Mouse (Mus musculus) CH12.LX (cell line): ENCODE measurements around the gene Msmp. TPM values are rescaled to one million over a fixed set of nuclear protein-coding genes. Genes with fewer than 3 reads are reported as not detected.

Experiments
- DNase-seq: peaks from one replicate; pipeline ENCODE4 v3.0.0-alpha.2; 2013; ENCODE audit errors: extremely low read depth
- H3K27ac ChIP-seq: 2 replicates; pipeline ENCODE4 v1.5.1; 2012; ENCODE audit warnings: low read depth, mild to moderate bottlenecking, control low read depth, moderate library complexity; ENCODE audit not compliant: insufficient read depth
- H3K27me3 ChIP-seq: replicated peaks from 2 replicates; pipeline ENCODE3; 2012; ENCODE audit warnings: inconsistent platforms
- H3K36me3 ChIP-seq, 2 experiments: replicated peaks in 1 of 2; 2 replicates each; pipeline versions ENCODE3 to v1.6.1; 2012; ENCODE audit warnings: inconsistent platforms in 1 of 2, low read length in 1 of 2, mild to moderate bottlenecking in 1 of 2, mixed read lengths in 1 of 2, moderate library complexity in 1 of 2; ENCODE audit not compliant: control insufficient read depth in 1 of 2, insufficient read depth in 1 of 2
- H3K4me1 ChIP-seq, 2 experiments: 2 replicates each; pipeline ENCODE4 v1.6.1; 2012; ENCODE audit warnings: inconsistent platforms in 1 of 2, moderate library complexity in 1 of 2; ENCODE audit not compliant: insufficient read depth in 2 of 2, control insufficient read depth in 1 of 2
- H3K4me2 ChIP-seq: 2 replicates; pipeline ENCODE4 v1.6.1; 2012; ENCODE audit warnings: low read depth, mild to moderate bottlenecking, control low read depth; ENCODE audit not compliant: poor library complexity, insufficient read depth, severe bottlenecking
- H3K4me3 ChIP-seq, 3 experiments: fragments of 150-350 bp in 1 of 3; sonication (generic) in 1 of 3; replicated peaks in 1 of 3; 2 replicates each; pipeline versions ENCODE3 to v1.5.1; 2011 to 2012; ENCODE audit warnings: low read depth in 2 of 3, low read length in 2 of 3, mild to moderate bottlenecking in 2 of 3, moderate library complexity in 2 of 3, control low read depth in 1 of 3, improper control_type of control experiment in 1 of 3, inconsistent platforms in 1 of 3, mixed read lengths in 1 of 3; ENCODE audit not compliant: poor library complexity in 1 of 3
- H3K79me2 ChIP-seq: replicated peaks from 2 replicates; pipeline ENCODE4 v1.6.1; 2012; ENCODE audit warnings: mild to moderate bottlenecking, moderate library complexity; ENCODE audit not compliant: control insufficient read depth, poor library complexity, insufficient read depth, severe bottlenecking; ENCODE audit errors: extremely low read depth
- H3K9ac ChIP-seq: 2 replicates; pipeline ENCODE4 v1.6.1; 2012; ENCODE audit warnings: low read depth, mild to moderate bottlenecking, control low read depth, moderate library complexity; ENCODE audit not compliant: insufficient read depth
- H3K9me3 ChIP-seq: replicated peaks from 2 replicates; pipeline ENCODE3; 2012; ENCODE audit warnings: low read length, inconsistent platforms, mixed read lengths
- BHLHE40 ChIP-seq: IDR thresholded peaks from 2 replicates; pipeline ENCODE4 v1.6.1; 2011; ENCODE audit warnings: mild to moderate bottlenecking, low read depth, low read length, improper control_type of control experiment
- EP300 ChIP-seq: IDR thresholded peaks from 2 replicates; pipeline ENCODE4 v1.6.1; 2011; ENCODE audit warnings: low read length, improper control_type of control experiment
- IRF4 ChIP-seq: IDR thresholded peaks from 2 replicates; pipeline ENCODE4 v1.6.1; 2014; ENCODE audit warnings: low read depth, mild to moderate bottlenecking, inconsistent platforms, low read length, improper control_type of control experiment
- MAX ChIP-seq: IDR thresholded peaks from 2 replicates; pipeline ENCODE4 v1.6.1; 2011; ENCODE audit warnings: low read length, improper control_type of control experiment
- MAZ ChIP-seq: IDR thresholded peaks from 2 replicates; pipeline ENCODE4 v1.6.1; 2012; ENCODE audit warnings: low read depth, mild to moderate bottlenecking, inconsistent platforms, low read length, improper control_type of control experiment, moderate library complexity
- MXI1 ChIP-seq: IDR thresholded peaks from 2 replicates; pipeline ENCODE4 v1.6.1; 2011; ENCODE audit warnings: mild to moderate bottlenecking, low read depth, low read length, improper control_type of control experiment
- NELFE ChIP-seq: IDR thresholded peaks from 2 replicates; pipeline ENCODE4 v1.6.1; 2011; ENCODE audit warnings: low read depth, low read length, improper control_type of control experiment
- NRF1 ChIP-seq: IDR thresholded peaks from 2 replicates; pipeline ENCODE4 v1.6.1; 2014; ENCODE audit warnings: low read depth, mild to moderate bottlenecking, inconsistent platforms, low read length, improper control_type of control experiment, moderate library complexity
- PAX5 ChIP-seq: IDR thresholded peaks from 2 replicates; pipeline ENCODE4 v1.6.1; 2012; ENCODE audit warnings: low read length, inconsistent platforms, mixed read lengths
- POLR2AphosphoS2 ChIP-seq: IDR thresholded peaks from 2 replicates; pipeline ENCODE4 v1.6.1; 2011; ENCODE audit warnings: low read depth, low read length, improper control_type of control experiment
- SIN3A ChIP-seq: IDR thresholded peaks from 2 replicates; pipeline ENCODE4 v1.6.1; 2012; ENCODE audit warnings: low read length, improper control_type of control experiment, inconsistent platforms
- SMC3 ChIP-seq: IDR thresholded peaks from 2 replicates; pipeline ENCODE4 v1.6.1; 2011; ENCODE audit warnings: low read depth, low read length, improper control_type of control experiment
- TCF12 ChIP-seq: IDR thresholded peaks from 2 replicates; pipeline ENCODE4 v1.6.1; 2014; ENCODE audit warnings: low read depth, mild to moderate bottlenecking, inconsistent platforms, low read length, improper control_type of control experiment
- UBTF ChIP-seq: IDR thresholded peaks from 2 replicates; pipeline ENCODE4 v1.6.1; 2012; ENCODE audit warnings: low read depth, mild to moderate bottlenecking, inconsistent platforms, low read length, improper control_type of control experiment, moderate library complexity
- USF1 ChIP-seq: IDR thresholded peaks from 2 replicates; pipeline ENCODE4 v1.6.1; 2014; ENCODE audit warnings: low read depth, mild to moderate bottlenecking, inconsistent platforms, low read length, improper control_type of control experiment
- ZNF384 ChIP-seq: IDR thresholded peaks from 2 replicates; pipeline ENCODE4 v1.6.1; 2012; ENCODE audit warnings: low read depth, low read length, improper control_type of control experiment, inconsistent platforms
- dilution Hi-C: fragments of 300-500 bp; cut with MboI; formaldehyde crosslinking; loops from 2 replicates; pipeline ENCODE4 v1.14.3; 2020; ENCODE audit warnings: low sequenced_read_pairs; ENCODE audit not compliant: extremely low pct_unique_long_range_greater_than_20kb, extremely low pct_ligation_motif_present
- in situ Hi-C: fragments of 300-500 bp; cut with MboI; formaldehyde crosslinking; loops from 3 replicates; pipeline ENCODE4 v1.14.3; 2019; ENCODE audit warnings: low sequenced_read_pairs, low pct_ligation_motif_present, low pct_unique_long_range_greater_than_20kb, mixed read lengths
- polyA plus RNA-seq: library from polyadenylated mRNA; unstranded; fragments of >175 nt; gene quantifications from 2 replicates; pipeline ENCODE4 v1.2.1, GENCODE M21; 2012; ENCODE audit warnings: low read depth; ENCODE audit not compliant: insufficient read length
- total RNA-seq, 2 experiments: library from RNA; depleted of rRNA; stranded (reverse); fragments of 300-350 nt in 1 of 2; fragments of >200 nt in 1 of 2; gene quantifications; 2 replicates each; pipeline ENCODE4 v1.2.3; 2012 to 2014

The Msmp gene
- total and polyA plus RNA-seq, 3 experiments: 0.72 to 5.9 TPM; not detected in 1

GRCm38 (mm10) chr4:43587681-43588080, 3.4 kb upstream of the Msmp start:
- H3K4me1 ChIP-seq: no peaks in the 10 kb centered on the region
- H3K4me2 ChIP-seq: no peak overlapping the region
- DNase-seq: no peak

GRCm38 (mm10) chr4:43586411-43586810, 2.1 kb upstream of the Msmp start:
- no peak overlapping the region for H3K9ac ChIP-seq
- no peak for DNase-seq
- H3K36me3 ChIP-seq: peaks cover 32 to 60% of the 10 kb centered on the region in 2 experiments
- H3K27me3 ChIP-seq: no peaks in the 10 kb centered on the region
- peaks cover 0 to 10% of the 10 kb centered on the region in 2 experiments; a peak in 2 of 4 replicates for H3K4me1 ChIP-seq
- no peak overlapping the region for H3K27ac ChIP-seq
- H3K79me2 ChIP-seq: no peaks in the 10 kb centered on the region
- in situ Hi-C loops: no loop called here
- no peaks in the 10 kb centered on the region for H3K9me3 ChIP-seq
- no peak overlapping the region for H3K4me2 ChIP-seq
- no peak overlapping the region for H3K4me3 ChIP-seq
- TF ChIP-seq PAX5: no peak
- TF ChIP-seq TCF12: no peak
- no peak for TF ChIP-seq MAX
- no peak for TF ChIP-seq MAZ
- TF ChIP-seq ZNF384: no peak
- no peak for TF ChIP-seq UBTF
- no peak for TF ChIP-seq EP300
- TF ChIP-seq POLR2AphosphoS2: no peak
- TF ChIP-seq USF1: no peak
- no peak for TF ChIP-seq SIN3A
- no peak for TF ChIP-seq NELFE
- no peak for TF ChIP-seq IRF4
- no peak for TF ChIP-seq NRF1
- no peak for TF ChIP-seq MXI1
- TF ChIP-seq, all 38 proteins: peak for 0
- dilution Hi-C loops: no loop called here

More at GRCm38 (mm10) chr4:43587681-43588080, 3.4 kb upstream of the Msmp start:
- H3K27ac ChIP-seq: no peak overlapping the region
- no peak overlapping the region for H3K9ac ChIP-seq
- TF ChIP-seq NELFE: no peak
- TF ChIP-seq BHLHE40: 0 out of 2 replicates have a peak, but pooled peaks have one; percentile 9
- TF ChIP-seq, all 38 proteins: peak for 1
- no peaks in the 10 kb centered on the region for H3K27me3 ChIP-seq
- H3K79me2 ChIP-seq: no peaks in the 10 kb centered on the region
- in situ Hi-C loops (no loop called here), dilution Hi-C loops (no loop called here)
- H3K36me3 ChIP-seq: peaks cover 23 to 47% of the 10 kb centered on the region in 2 experiments
- H3K4me3 ChIP-seq: no peak overlapping the region
- H3K9me3 ChIP-seq: no peaks in the 10 kb centered on the region

GRCm38 (mm10) chr4:43585682-43586081, 1.4 kb upstream of the Msmp start:
- no peaks in the 10 kb centered on the region for H3K27me3 ChIP-seq
- H3K79me2 ChIP-seq: no peaks in the 10 kb centered on the region
- in situ Hi-C loops: no loop called here
- H3K4me1 ChIP-seq: peaks cover 0 to 10% of the 10 kb centered on the region in 2 experiments; a peak in 2 of 4 replicates
- no peak for DNase-seq
- H3K4me3 ChIP-seq: no peak overlapping the region
- peaks cover 39 to 67% of the 10 kb centered on the region in 2 experiments for H3K36me3 ChIP-seq
- H3K4me2 ChIP-seq: no peak overlapping the region
- H3K27ac ChIP-seq: no peak overlapping the region
- H3K9ac ChIP-seq: no peak overlapping the region
- dilution Hi-C loops: no loop called here
- no peak for TF ChIP-seq SMC3
- no peak for TF ChIP-seq NRF1
- TF ChIP-seq POLR2AphosphoS2: no peak
- no peak for TF ChIP-seq TCF12
- TF ChIP-seq MAX: no peak
- H3K9me3 ChIP-seq: no peaks in the 10 kb centered on the region
